Mouse (Mus musculus): Measurements from ENCODE around the gene Capn2. TPM values are rescaled to one million over a fixed set of nuclear protein-coding genes. Genes with fewer than 3 reads are reported as not detected.

Capn2 gene
- polyA plus RNA-seq, 1 experiment from 2014 or later = 116 TPM

DNA sequence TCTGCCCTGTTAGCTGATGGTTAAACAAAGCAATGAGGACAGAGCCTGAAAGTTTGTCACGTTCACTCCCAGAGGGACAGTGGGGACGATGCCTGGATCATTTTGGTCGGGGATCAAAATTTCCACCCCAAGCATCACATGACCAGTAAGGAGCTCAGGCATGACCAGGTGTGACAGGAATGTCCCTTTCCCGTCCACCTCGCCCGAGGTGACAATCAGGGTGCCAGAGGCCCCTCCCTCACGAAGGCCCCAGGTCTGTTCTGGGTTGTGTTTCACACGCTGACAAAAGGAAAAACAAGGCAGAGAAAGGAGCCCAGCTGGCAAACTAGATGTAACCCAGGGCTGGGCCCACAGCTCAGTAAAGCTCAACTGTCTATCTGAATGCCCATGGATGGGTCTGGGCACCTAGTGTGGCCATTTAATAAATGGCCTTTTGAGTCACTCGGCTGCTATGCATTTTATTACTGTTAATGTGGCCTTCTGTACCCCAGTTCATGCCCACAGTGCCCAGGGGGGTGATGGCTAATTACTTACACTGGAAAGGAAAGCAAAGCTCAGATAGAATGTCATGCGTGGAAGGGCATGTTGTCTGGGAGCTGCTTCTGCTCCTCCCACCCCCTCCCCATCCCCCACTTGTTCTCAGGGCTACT lies 35.6 kb downstream of the Capn2 start:
- Histone ChIP-seq H3K36me3 (ENCODE audit: insufficient read depth) (peaks cover 89% of the 10 kb centered on the region), H3K27me3 (ENCODE audit: insufficient read depth, low read length) (no peaks in the 10 kb centered on the region), H3K27ac (ENCODE audit: low read depth) (no peak overlapping the region), H3K9me3 (ENCODE audit: low read depth, low read length) (no peaks in the 10 kb centered on the region), H3K4me2 (no peak overlapping the region), H3K4me3 (ENCODE audit: low read depth, low read length) (no peak overlapping the region), H3K9ac (no peak overlapping the region), H3K4me1 (ENCODE audit: insufficient read depth) (no peaks in the 10 kb centered on the region)
- no peak for ATAC-seq (ENCODE audit: insufficient read depth)
- 88% methylated on average over 10 of the region's 10 CpGs for WGBS
- no peak for DNase-seq
- TF ChIP-seq CTCF (IDR thresholded peaks at IDR 0.05; ENCODE audit: low read depth) = no peak

GRCm38 (mm10) chr1:182481138-182481537 lies 36.3 kb downstream of the Capn2 start:
- ATAC-seq (ENCODE audit: insufficient read depth) (no peak), DNase-seq (no peak)
- Histone ChIP-seq H3K36me3 (ENCODE audit: insufficient read depth) (peaks cover 86% of the 10 kb centered on the region), H3K9ac (no peak overlapping the region), H3K9me3 (ENCODE audit: low read depth, low read length) (no peaks in the 10 kb centered on the region), H3K27ac (ENCODE audit: low read depth) (no peak overlapping the region), H3K4me1 (ENCODE audit: insufficient read depth) (no peaks in the 10 kb centered on the region), H3K4me2 (no peak overlapping the region), H3K27me3 (ENCODE audit: insufficient read depth, low read length) (no peaks in the 10 kb centered on the region), H3K4me3 (ENCODE audit: low read depth, low read length) (no peak overlapping the region)
- no peak for TF ChIP-seq CTCF (IDR thresholded peaks at IDR 0.05; ENCODE audit: low read depth)
- WGBS = 93% methylated on average over 7 of the region's 7 CpGs

DNA sequence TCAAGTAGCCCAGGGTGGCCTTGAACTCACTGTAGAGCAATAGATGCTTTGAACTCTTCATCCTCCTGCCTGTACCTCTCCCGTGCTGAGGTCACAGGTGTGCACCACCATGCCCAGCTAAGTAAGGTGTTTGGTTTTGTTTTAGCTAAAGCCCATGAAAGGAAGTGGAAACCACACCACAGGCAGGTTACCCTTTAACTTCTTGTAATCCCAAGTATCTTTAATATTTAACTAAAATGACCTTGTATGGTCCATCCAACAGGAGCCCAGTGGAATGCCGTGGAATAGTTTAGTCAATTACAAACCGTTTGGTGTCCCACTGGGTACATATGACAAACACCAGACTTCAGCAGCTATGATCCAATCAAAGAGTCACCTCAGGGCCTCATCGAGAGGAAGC lies 38.5 kb downstream of the Capn2 start:
- Histone ChIP-seq H3K4me3 (ENCODE audit: low read depth, low read length) (no peak overlapping the region), H3K27me3 (ENCODE audit: insufficient read depth, low read length) (no peaks in the 10 kb centered on the region), H3K9ac (no peak overlapping the region), H3K9me3 (ENCODE audit: low read depth, low read length) (no peaks in the 10 kb centered on the region), H3K36me3 (ENCODE audit: insufficient read depth) (peaks cover 83% of the 10 kb centered on the region), H3K4me2 (no peak overlapping the region), H3K27ac (ENCODE audit: low read depth) (no peak overlapping the region), H3K4me1 (ENCODE audit: insufficient read depth) (no peaks in the 10 kb centered on the region)
- 67% methylated on average over 4 of the region's 4 CpGs for WGBS
- DNase-seq (no peak), ATAC-seq (ENCODE audit: insufficient read depth) (no peak)
- TF ChIP-seq CTCF (IDR thresholded peaks at IDR 0.05; ENCODE audit: low read depth) = no peak

- Histone ChIP-seq H3K4me2 (no peak overlapping the region), H3K9ac (no peak overlapping the region), H3K27me3 (ENCODE audit: insufficient read depth, low read length) (no peaks in the 10 kb centered on the region), H3K4me3 (ENCODE audit: low read depth, low read length) (no peak overlapping the region), H3K9me3 (ENCODE audit: low read depth, low read length) (no peaks in the 10 kb centered on the region), H3K4me1 (ENCODE audit: insufficient read depth) (no peaks in the 10 kb centered on the region), H3K36me3 (ENCODE audit: insufficient read depth) (peaks cover 82% of the 10 kb centered on the region), H3K27ac (ENCODE audit: low read depth) (no peak overlapping the region)
- TF ChIP-seq CTCF (IDR thresholded peaks at IDR 0.05; ENCODE audit: low read depth) = peak; percentile 50
- DNase-seq (no peak), ATAC-seq (ENCODE audit: insufficient read depth) (no peak)
- WGBS = 82% methylated on average over 5 of the region's 5 CpGs
These were observed 42.2 kb downstream of the Capn2 start for GRCm38 (mm10) chr1:182475005-182475796.

DNA sequence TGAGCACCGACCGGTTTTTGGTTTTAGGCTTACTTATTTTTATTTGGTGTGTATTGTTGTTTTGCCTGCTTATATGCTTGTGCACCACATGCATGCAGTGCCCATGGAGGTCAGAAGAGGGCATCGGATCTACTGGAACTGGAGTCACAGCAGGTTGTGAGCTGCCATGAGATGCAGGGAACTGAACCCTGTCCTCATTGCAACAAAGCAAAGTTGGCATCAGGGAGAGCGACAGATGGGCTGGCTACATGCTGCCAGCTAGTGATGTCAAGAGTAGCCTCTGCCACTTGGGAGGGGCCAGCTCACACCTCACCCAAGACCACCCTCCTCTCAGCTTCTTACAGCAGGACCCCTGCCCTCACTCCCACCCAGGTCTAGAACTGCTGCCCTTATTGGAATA lies 51.4 kb downstream of the Capn2 start:
- no peak for DNase-seq
- no peak for ATAC-seq (ENCODE audit: insufficient read depth)
- Histone ChIP-seq H3K4me2 (no peak overlapping the region), H3K4me3 (ENCODE audit: low read depth, low read length) (no peak overlapping the region), H3K9ac (no peak overlapping the region), H3K36me3 (ENCODE audit: insufficient read depth) (peaks cover 55% of the 10 kb centered on the region), H3K4me1 (ENCODE audit: insufficient read depth) (peaks cover 1% of the 10 kb centered on the region; the same call in 1 of the 2 replicates), H3K27me3 (ENCODE audit: insufficient read depth, low read length) (no peaks in the 10 kb centered on the region), H3K27ac (ENCODE audit: low read depth) (no peak overlapping the region), H3K9me3 (ENCODE audit: low read depth, low read length) (no peaks in the 10 kb centered on the region)
- TF ChIP-seq CTCF (IDR thresholded peaks at IDR 0.05; ENCODE audit: low read depth) = no peak
- WGBS = 87% methylated on average over 4 of the region's 4 CpGs

DNA sequence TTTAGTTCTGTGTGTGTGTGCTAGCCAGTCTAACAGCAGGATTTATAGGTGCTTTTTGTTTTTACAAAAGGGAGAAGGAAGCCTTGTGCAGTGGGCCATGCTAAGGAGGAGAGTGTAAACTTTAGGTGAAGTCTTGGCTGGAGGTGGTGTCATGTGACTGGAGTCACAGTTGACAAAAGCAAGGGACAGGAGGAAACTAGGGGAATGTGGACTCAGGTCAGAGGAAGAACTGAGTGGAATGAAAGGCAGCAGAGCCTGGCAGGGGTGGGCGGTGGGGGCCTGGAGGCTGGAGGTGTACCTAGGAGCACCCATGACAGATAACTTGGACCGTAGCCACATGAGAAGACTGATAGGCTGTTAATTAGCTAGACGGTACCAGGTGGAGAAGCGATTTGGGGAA lies 52.1 kb downstream of the Capn2 start:
- no peak overlapping the region for H3K4me2 ChIP-seq
- no peak overlapping the region for H3K9ac ChIP-seq
- H3K4me3 ChIP-seq (ENCODE audit: low read depth, low read length) = no peak overlapping the region
- DNase-seq = no peak
- peaks cover 2% of the 10 kb centered on the region; the same call in 1 of the 2 replicates for H3K4me1 ChIP-seq (ENCODE audit: insufficient read depth)
- peaks cover 49% of the 10 kb centered on the region for H3K36me3 ChIP-seq (ENCODE audit: insufficient read depth)
- TF ChIP-seq CTCF (IDR thresholded peaks at IDR 0.05; ENCODE audit: low read depth) = no peak
- no peak for ATAC-seq (ENCODE audit: insufficient read depth)
- peak overlapping the region; percentile 2; the same call in 1 of the 2 replicates for H3K27ac ChIP-seq (ENCODE audit: low read depth)
- 25% methylated on average over 4 of the region's 4 CpGs for WGBS
- H3K9me3 ChIP-seq (ENCODE audit: low read depth, low read length) = no peaks in the 10 kb centered on the region
- H3K27me3 ChIP-seq (ENCODE audit: insufficient read depth, low read length) = no peaks in the 10 kb centered on the region

DNA sequence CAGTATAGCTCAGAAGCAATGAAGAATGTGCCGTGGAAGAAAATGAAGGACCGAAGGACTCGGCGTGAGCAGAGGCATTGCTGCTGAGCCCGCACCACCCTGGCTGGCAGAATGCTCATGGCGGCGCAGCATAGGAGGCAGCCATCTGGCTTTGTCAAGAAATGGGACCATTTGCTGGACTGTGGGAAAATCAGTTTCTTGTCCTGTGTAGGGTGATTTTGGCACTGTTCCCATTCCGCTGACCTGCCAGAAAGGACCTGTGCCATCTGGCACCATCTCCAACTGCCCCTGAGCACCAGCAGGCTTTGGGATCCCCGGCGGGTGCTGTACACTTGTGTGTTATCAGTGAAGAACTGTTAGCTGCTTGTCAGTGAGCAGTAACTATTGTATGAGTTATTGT lies 55.6 kb downstream of the Capn2 start:
- no peak overlapping the region for H3K9ac ChIP-seq
- peaks cover 36% of the 10 kb centered on the region for H3K36me3 ChIP-seq (ENCODE audit: insufficient read depth)
- TF ChIP-seq CTCF (IDR thresholded peaks at IDR 0.05; ENCODE audit: low read depth) = no peak
- H3K4me1 ChIP-seq (ENCODE audit: insufficient read depth) = peaks cover 2% of the 10 kb centered on the region; the same call in 1 of the 2 replicates
- H3K27ac ChIP-seq (ENCODE audit: low read depth) = peak overlapping the region; percentile 81; the same call in 1 of the 2 replicates
- DNase-seq (no peak), ATAC-seq (ENCODE audit: insufficient read depth) (no peak)
- no peak overlapping the region for H3K4me3 ChIP-seq (ENCODE audit: low read depth, low read length)
- H3K27me3 ChIP-seq (ENCODE audit: insufficient read depth, low read length) = no peaks in the 10 kb centered on the region
- H3K9me3 ChIP-seq (ENCODE audit: low read depth, low read length) = no peaks in the 10 kb centered on the region
- H3K4me2 ChIP-seq = no peak overlapping the region
- 78% methylated on average over 10 of the region's 10 CpGs for WGBS
